Mouse (Mus musculus) lung, adult 2 months (tissue): ENCODE measurements around the gene Mrpl12.

Source experiments
- CTCF ChIP-seq: fragments of 200-500 bp; IDR thresholded peaks from 2 replicates; pipeline ENCODE4 v1.5.1; 2011; ENCODE audit warnings: mild to moderate bottlenecking, low read length, control low read depth; ENCODE audit not compliant: insufficient read depth
- POLR2A ChIP-seq: fragments of 200-500 bp; IDR thresholded peaks from 2 replicates; pipeline ENCODE4 v1.6.1; 2011; ENCODE audit warnings: low read depth, mild to moderate bottlenecking, control low read depth, low read length, borderline replicate concordance; ENCODE audit errors: extremely low read depth

GRCm38 (mm10) chr11:120493351-120493750 is 8.9 kb downstream of the Mrpl12 start:
- TF ChIP-seq POLR2A, result no peak
- TF ChIP-seq CTCF, result no peak
